Mouse (Mus musculus): ENCODE data around the gene Hsdl1.

GRCm38 (mm10) chr8:119603771-119604170 lies 28.8 kb upstream of the Hsdl1 start:
- TF ChIP-seq MAX (IDR thresholded peaks at IDR 0.05) = no peak
- no peak for TF ChIP-seq CTCF (IDR thresholded peaks at IDR 0.05; ENCODE audit: control insufficient read depth, insufficient read depth, insufficient read length)
- no peak for TF ChIP-seq USF1 (IDR thresholded peaks at IDR 0.05; ENCODE audit: low read depth)
- TF ChIP-seq CEBPB (IDR thresholded peaks at IDR 0.05; ENCODE audit: low read depth) = no peak
- no peak for TF ChIP-seq MYOD1 (IDR thresholded peaks at IDR 0.05; ENCODE audit: control insufficient read depth, insufficient read length, low read depth)
- TF ChIP-seq MYOG (IDR thresholded peaks at IDR 0.05; ENCODE audit: control insufficient read depth, extremely low read depth, insufficient read length) = no peak
- no peak for TF ChIP-seq FOSL1 (IDR thresholded peaks at IDR 0.05; ENCODE audit: insufficient read depth, low read length, poor library complexity, severe bottlenecking)
